Mouse (Mus musculus) liver, adult 2 months (tissue): ENCODE results near the gene Lce3f. TPM values are rescaled to one million over a fixed set of nuclear protein-coding genes. Genes with fewer than 3 reads are reported as not detected.

Experiments used
- DNase-seq: peaks from one replicate; pipeline ENCODE4 v3.0.0-alpha.2; 2011; ENCODE audit warnings: low read depth, low spot score; ENCODE audit errors: extremely low read depth
- H3K27ac ChIP-seq: fragments of 200-500 bp; replicated peaks from 2 replicates; pipeline ENCODE4 v1.5.1; 2012; ENCODE audit warnings: low read depth, mild to moderate bottlenecking, control low read depth, inconsistent platforms, low read length; ENCODE audit not compliant: insufficient read depth
- H3K27me3 ChIP-seq: fragments of 200-500 bp; 2 replicates; pipeline ENCODE4 v1.6.1; 2012; ENCODE audit warnings: mild to moderate bottlenecking, moderate library complexity, low read length, inconsistent platforms; ENCODE audit not compliant: control insufficient read depth, insufficient read depth
- H3K36me3 ChIP-seq: fragments of 200-500 bp; 2 replicates; pipeline ENCODE4 v1.6.1; 2012; ENCODE audit warnings: low read length, inconsistent platforms; ENCODE audit not compliant: control insufficient read depth, insufficient read depth
- H3K4me1 ChIP-seq: fragments of 200-500 bp; 2 replicates; pipeline ENCODE4 v1.6.1; 2011; ENCODE audit warnings: low read length; ENCODE audit not compliant: control insufficient read depth, insufficient read depth
- H3K4me3 ChIP-seq: fragments of 200-500 bp; 2 replicates; pipeline ENCODE4 v1.5.1; 2011; ENCODE audit warnings: low read depth, mild to moderate bottlenecking, control low read depth, low read length, moderate library complexity; ENCODE audit not compliant: insufficient read depth
- H3K79me2 ChIP-seq: fragments of 200-500 bp; 2 replicates; pipeline ENCODE4 v1.6.1; 2012; ENCODE audit warnings: inconsistent platforms, mild to moderate bottlenecking, low read length, moderate library complexity; ENCODE audit not compliant: control insufficient read depth, insufficient read depth
- H3K9ac ChIP-seq: fragments of 200-500 bp; 2 replicates; pipeline ENCODE4 v1.6.1; 2012; ENCODE audit warnings: low read depth, mild to moderate bottlenecking, control low read depth, inconsistent platforms, low read length
- CTCF ChIP-seq: fragments of 200-500 bp; IDR thresholded peaks from 2 replicates; pipeline ENCODE4 v1.5.1; 2011; ENCODE audit warnings: low read depth, low read length, control low read depth
- POLR2A ChIP-seq: fragments of 200-500 bp; IDR thresholded peaks from 2 replicates; pipeline ENCODE4 v1.6.1; 2011; ENCODE audit warnings: low read length, control low read depth; ENCODE audit not compliant: insufficient read depth; ENCODE audit errors: extremely low read depth
- WGBS: fragments of 180-500 bp; shearing (Covaris S2); methylation state at CpG from one replicate; pipeline ENCODE4 v1.1.7; 2018; 5-methylcytosine and 5-hydroxymethylcytosine counted together
- polyA plus RNA-seq: library from polyadenylated mRNA; depleted of rRNA; stranded (reverse); fragments of >200 nt; gene quantifications from 2 replicates; pipeline ENCODE4 v1.2.3, GENCODE M21; 2012; rRNA removed
- total RNA-seq: library from RNA; depleted of rRNA; stranded (reverse); fragments of >200 nt; gene quantifications from 2 replicates; pipeline ENCODE4 v1.2.3, GENCODE M21; 2014; rRNA removed

Gene Lce3f
- not detected in 2 replicates for total RNA-seq
- polyA plus RNA-seq = not detected in 2 replicates

DNA sequence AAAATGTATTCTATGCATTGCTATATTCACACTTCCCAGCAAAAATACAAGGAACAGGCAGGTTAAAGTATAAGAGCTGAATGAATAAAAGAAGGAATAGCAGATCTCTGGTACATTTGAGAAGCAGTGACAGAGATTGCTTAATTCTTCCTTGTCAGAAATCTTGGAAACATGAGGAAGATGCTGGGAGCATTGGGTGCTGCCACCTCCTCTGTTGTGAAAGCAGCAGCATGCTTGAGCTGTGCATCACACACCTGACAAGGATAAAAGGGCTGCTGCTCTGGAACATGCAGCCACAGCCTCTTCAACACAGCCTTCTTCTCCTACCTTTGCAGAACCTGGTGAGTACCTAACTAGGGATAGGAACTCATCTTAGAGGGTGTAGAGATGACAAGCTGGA, at the start of gene Lce3f:
Gene Lce3f, plus strand, starts transcription at position 301 of the 400 bp plus-strand sequence.
- Histone ChIP-seq H3K27ac (no peak within 1 kb of the TSS), H3K4me1 (no peaks in the 10 kb centered on the region), H3K27me3 (no peaks in the 10 kb centered on the region), H3K9ac (no peak within 1 kb of the TSS), H3K36me3 (no peaks in the 10 kb centered on the region), H3K79me2 (no peaks in the 10 kb centered on the region), H3K4me3 (no peak within 1 kb of the TSS)
- TF ChIP-seq CTCF (no peak), POLR2A (no peak)
- no peak for DNase-seq

DNA sequence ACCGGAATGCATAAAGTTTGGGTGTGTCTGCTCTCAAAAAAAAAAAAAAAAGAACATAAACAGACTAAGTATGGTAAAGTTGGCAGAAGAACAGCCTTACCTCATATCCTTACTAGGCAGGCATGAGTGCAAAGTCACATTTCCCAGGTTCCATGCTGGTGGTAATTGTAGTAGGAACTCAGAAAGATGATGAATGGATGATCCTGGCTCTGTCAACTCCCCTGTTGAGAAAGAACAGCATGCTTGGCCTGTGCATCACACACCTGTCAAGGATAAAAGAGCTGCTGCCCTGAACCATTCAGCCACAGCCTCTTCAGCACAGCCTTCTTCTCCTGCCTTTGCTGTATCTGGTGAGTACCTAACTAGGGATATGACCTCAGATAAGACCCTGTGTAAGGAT, 47.8 kb upstream of the Lce3f start, which contains the start of gene Lce3c:
Gene Lce3c, plus strand, starts transcription at position 301 of the 400 bp plus-strand sequence.
- no peak for DNase-seq
- Histone ChIP-seq H3K27ac (no peak within 1 kb of the TSS), H3K27me3 (no peaks in the 10 kb centered on the region), H3K4me3 (no peak within 1 kb of the TSS), H3K9ac (no peak within 1 kb of the TSS), H3K36me3 (no peaks in the 10 kb centered on the region), H3K79me2 (no peaks in the 10 kb centered on the region), H3K4me1 (no peaks in the 10 kb centered on the region)
- TF ChIP-seq POLR2A = no peak
- no peak for TF ChIP-seq CTCF
- WGBS = 50% methylated on average over 1 of the region's 1 CpGs

DNA sequence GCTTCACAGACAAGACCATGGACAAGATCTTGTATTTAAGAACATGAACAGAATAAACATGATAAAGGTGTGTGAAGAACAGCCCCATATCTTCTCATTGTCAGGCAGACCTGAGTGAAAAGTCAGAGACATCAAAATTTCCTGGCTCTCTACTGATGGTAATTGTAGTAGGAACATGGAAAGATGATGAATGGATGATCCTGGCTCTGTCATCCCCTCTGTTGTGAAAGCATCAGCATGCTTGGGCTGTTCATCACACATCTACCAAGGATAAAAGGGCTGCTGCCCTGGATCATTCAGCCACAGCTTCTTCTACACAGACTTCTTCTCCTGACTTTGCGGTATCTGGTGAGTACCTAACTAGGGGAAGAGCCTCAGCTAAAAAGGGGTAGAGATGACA, 34.9 kb upstream of the Lce3f start, which contains the start of gene Lce3d:
Gene Lce3d, plus strand, starts transcription at position 301 of the 400 bp plus-strand sequence.
- DNase-seq = no peak
- H3K4me3 ChIP-seq = no peak within 1 kb of the TSS
- no peaks in the 10 kb centered on the region for H3K4me1 ChIP-seq
- no peaks in the 10 kb centered on the region for H3K79me2 ChIP-seq
- H3K36me3 ChIP-seq = no peaks in the 10 kb centered on the region
- no peak within 1 kb of the TSS for H3K27ac ChIP-seq
- WGBS = 92% methylated on average over 1 of the region's 1 CpGs
- H3K27me3 ChIP-seq = no peaks in the 10 kb centered on the region
- H3K9ac ChIP-seq = no peak within 1 kb of the TSS
- no peak for TF ChIP-seq CTCF

DNA sequence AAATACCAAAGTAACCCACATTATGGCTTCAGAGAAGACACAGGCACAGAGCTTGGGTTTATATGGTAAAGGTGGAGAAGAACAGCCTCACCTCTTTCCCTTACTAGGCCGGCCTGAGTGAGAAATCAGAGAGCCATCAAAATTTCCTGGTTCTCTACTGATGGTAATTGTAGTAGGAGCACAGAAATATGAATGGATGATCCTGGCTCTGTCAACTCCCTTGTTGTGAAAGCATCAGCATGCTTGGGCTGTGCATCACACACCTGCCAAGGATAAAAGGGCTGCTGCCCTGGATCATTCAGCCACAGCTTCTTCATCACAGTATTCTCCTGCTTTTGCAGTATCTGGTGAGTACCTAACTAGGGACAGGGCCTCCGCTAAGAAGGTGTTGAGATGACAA, 25.3 kb upstream of the Lce3f start, which contains the start of gene Lce3e:
Gene Lce3e, plus strand, starts transcription at position 301 of the 400 bp plus-strand sequence.
- no peak for DNase-seq
- TF ChIP-seq POLR2A (no peak), CTCF (no peak)
- no peak within 1 kb of the TSS for H3K9ac ChIP-seq
- no peaks in the 10 kb centered on the region for H3K79me2 ChIP-seq
- no peak within 1 kb of the TSS for H3K27ac ChIP-seq
- H3K4me3 ChIP-seq = no peak within 1 kb of the TSS
- no peaks in the 10 kb centered on the region for H3K36me3 ChIP-seq
- no peaks in the 10 kb centered on the region for H3K27me3 ChIP-seq
- 86% methylated on average over 2 of the region's 2 CpGs for WGBS
- no peaks in the 10 kb centered on the region for H3K4me1 ChIP-seq

DNA sequence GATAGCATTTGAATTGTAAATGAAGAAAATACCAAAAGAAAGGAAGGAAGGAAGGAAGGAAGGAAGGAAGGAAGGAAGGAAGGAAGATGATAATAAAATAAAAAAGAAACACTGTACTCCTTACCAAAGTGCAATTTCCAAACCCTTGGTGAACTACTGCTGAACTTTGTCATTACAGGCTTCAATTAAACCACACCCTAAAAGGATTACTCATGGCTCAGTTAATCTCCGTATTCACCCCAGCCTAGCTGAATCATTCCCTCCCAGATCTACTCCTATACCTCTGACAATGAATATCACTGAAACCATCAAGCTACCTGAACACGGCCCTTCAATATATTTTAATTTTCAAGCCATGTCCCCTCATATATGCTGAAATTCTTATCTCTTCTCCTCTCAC, 13.5 kb upstream of the Lce3f start:
- no peaks in the 10 kb centered on the region for H3K36me3 ChIP-seq
- H3K4me3 ChIP-seq = no peak overlapping the region
- TF ChIP-seq POLR2A (no peak), CTCF (no peak)
- H3K79me2 ChIP-seq = no peaks in the 10 kb centered on the region
- no peaks in the 10 kb centered on the region for H3K4me1 ChIP-seq
- no peak overlapping the region for H3K9ac ChIP-seq
- H3K27me3 ChIP-seq = no peaks in the 10 kb centered on the region
- WGBS = 68% methylated on average over 2 of the region's 2 CpGs
- no peak overlapping the region for H3K27ac ChIP-seq
- no peak for DNase-seq

DNA sequence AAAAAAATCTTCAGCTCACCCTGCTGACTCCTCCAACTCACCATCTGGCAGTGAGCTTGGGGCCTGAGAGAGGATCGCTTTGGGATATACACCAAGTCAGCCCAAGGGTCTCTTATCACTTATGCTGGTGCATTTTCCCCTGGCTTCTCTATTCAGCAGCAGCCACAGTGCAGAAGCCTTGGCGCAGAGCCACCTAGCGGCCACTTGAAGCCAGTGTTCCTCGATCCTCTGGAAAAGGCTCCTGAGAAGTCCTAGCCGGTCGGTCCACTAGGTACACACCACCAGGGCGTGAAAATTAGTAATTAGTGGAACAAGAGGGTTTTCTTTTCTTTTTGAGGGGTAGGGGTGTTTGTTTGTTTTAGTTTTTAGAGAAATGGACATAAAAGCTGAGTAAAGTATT, 6.7 kb downstream of the Lce3f start:
- DNase-seq = peak; percentile 37
- no peaks in the 10 kb centered on the region for H3K36me3 ChIP-seq
- H3K27ac ChIP-seq = no peak overlapping the region
- no peaks in the 10 kb centered on the region; the same call in 1 of the 2 replicates for H3K27me3 ChIP-seq
- no peaks in the 10 kb centered on the region for H3K79me2 ChIP-seq
- TF ChIP-seq POLR2A = no peak
- peak; percentile 87 for TF ChIP-seq CTCF
- no peak overlapping the region for H3K9ac ChIP-seq
- 3% methylated on average over 7 of the region's 7 CpGs for WGBS
- H3K4me1 ChIP-seq = no peaks in the 10 kb centered on the region
- no peak overlapping the region for H3K4me3 ChIP-seq
